Mouse (Mus musculus) thymus, adult 2 months (tissue): ENCODE measurements at regions not wholly inside any gene's neighbourhood (a gene's known extent, or its start where the extent isn't known, plus 50 kb on each side); places are given as distances from the start of the nearest gene placed in this dataset.

Experiments used
- CTCF ChIP-seq: fragments of 200-500 bp; IDR thresholded peaks from 2 replicates; pipeline ENCODE4 v1.5.1; 2012; ENCODE audit warnings: mild to moderate bottlenecking, control low read depth, low read length, moderate library complexity, borderline replicate concordance; ENCODE audit not compliant: control insufficient read depth, poor library complexity, insufficient read depth; ENCODE audit errors: extremely low read depth
- POLR2A ChIP-seq: fragments of 200-500 bp; IDR thresholded peaks from 2 replicates; pipeline ENCODE4 v1.6.1; 2012; ENCODE audit warnings: mild to moderate bottlenecking, low read length, control low read depth, moderate library complexity; ENCODE audit not compliant: control insufficient read depth, poor library complexity, insufficient read depth; ENCODE audit errors: extremely low read depth

DNA sequence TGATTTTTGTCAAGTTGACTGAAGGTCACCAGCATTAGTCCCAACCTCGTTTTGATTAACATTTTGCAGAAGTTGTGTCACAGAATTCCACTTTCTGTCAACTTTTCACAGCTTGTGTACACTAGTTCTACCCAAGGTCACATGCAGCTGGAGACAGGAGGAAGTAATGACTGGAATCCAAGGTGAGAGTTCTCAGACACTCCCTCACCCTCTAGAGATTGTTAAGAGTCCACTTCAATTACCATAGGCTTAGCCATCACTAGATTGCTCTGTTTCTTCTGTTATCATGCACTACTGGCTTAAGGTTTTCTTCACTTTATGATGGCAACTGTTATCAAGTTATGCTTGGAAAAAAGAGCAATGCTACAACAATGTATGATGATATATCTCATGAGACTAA lies 379.0 kb downstream of the Samd5 start:
- TF ChIP-seq CTCF (no peak), POLR2A (no peak)
